Mouse (Mus musculus): ENCODE measurements at regions not wholly inside any gene's neighbourhood (a gene's known extent, or its start where the extent isn't known, plus 50 kb on each side); places are given as distances from the start of the nearest gene placed in this dataset.

GRCm38 (mm10) chr8:90130704-90131267 lies 217.4 kb downstream of the Tox3 start:
- 85% methylated on average over 5 of the region's 5 CpGs for WGBS
- Histone ChIP-seq H3K9ac (ENCODE audit: low read length) (no peak overlapping the region), H3K9me3 (ENCODE audit: control insufficient read depth, low read length) (no peaks in the 10 kb centered on the region), H3K27me3 (ENCODE audit: control insufficient read depth, insufficient read depth, low read length) (no peaks in the 10 kb centered on the region), H3K27ac (replicated peaks in 1 of 2; ENCODE audit: control insufficient read depth in 1 of 2, insufficient read depth in 1 of 2, low read depth in 2 of 2, low read length in 2 of 2) (no peak overlapping the region), H3K4me1 (ENCODE audit: control insufficient read depth in 2 of 2, insufficient read depth in 2 of 2, low read length in 2 of 2) (peaks cover 2 to 19% of the 10 kb centered on the region in 2 experiments; a peak in 3 of 4 replicates), H3K36me3 (ENCODE audit: control insufficient read depth, insufficient read depth, low read length) (no peaks in the 10 kb centered on the region), H3K4me2 (ENCODE audit: low read length) (no peak overlapping the region), H3K4me3 (ENCODE audit: control insufficient read depth in 1 of 2, insufficient read depth in 1 of 2, low read depth in 1 of 2, low read length in 2 of 2) (no peak overlapping the region)
- no peak for ATAC-seq (ENCODE audit: insufficient number of reproducible peaks, insufficient read depth, low FRiP score, low read depth)

- no peaks in the 10 kb centered on the region for H3K36me3 ChIP-seq (ENCODE audit: control insufficient read depth, insufficient read depth, low read length)
- ATAC-seq (ENCODE audit: insufficient number of reproducible peaks, insufficient read depth, low FRiP score, low read depth) = no peak
- no peak overlapping the region for H3K9ac ChIP-seq (ENCODE audit: low read length)
- no peaks in the 10 kb centered on the region for H3K27me3 ChIP-seq (ENCODE audit: control insufficient read depth, insufficient read depth, low read length)
- WGBS = 98% methylated on average over 1 of the region's 1 CpGs
- peaks cover 0 to 4% of the 10 kb centered on the region in 2 experiments; a peak in 1 of 4 replicates for H3K4me1 ChIP-seq (ENCODE audit: control insufficient read depth in 2 of 2, insufficient read depth in 2 of 2, low read length in 2 of 2)
- no peaks in the 10 kb centered on the region for H3K9me3 ChIP-seq (ENCODE audit: control insufficient read depth, low read length)
- no peak overlapping the region for H3K4me2 ChIP-seq (ENCODE audit: low read length)
- H3K27ac ChIP-seq (replicated peaks in 1 of 2; ENCODE audit: control insufficient read depth in 1 of 2, insufficient read depth in 1 of 2, low read depth in 2 of 2, low read length in 2 of 2) = no peak overlapping the region
- no peak overlapping the region for H3K4me3 ChIP-seq (ENCODE audit: control insufficient read depth in 1 of 2, insufficient read depth in 1 of 2, low read depth in 1 of 2, low read length in 2 of 2)
These were observed 222.7 kb downstream of the Tox3 start for GRCm38 (mm10) chr8:90125426-90125825.

- no peak for ATAC-seq (ENCODE audit: insufficient number of reproducible peaks, insufficient read depth, low FRiP score, low read depth)
- H3K4me2 ChIP-seq (ENCODE audit: low read length) = no peak overlapping the region
- no peak overlapping the region for H3K9ac ChIP-seq (ENCODE audit: low read length)
- no peak overlapping the region for H3K27ac ChIP-seq (replicated peaks in 1 of 2; ENCODE audit: control insufficient read depth in 1 of 2, insufficient read depth in 1 of 2, low read depth in 2 of 2, low read length in 2 of 2)
- no peaks in the 10 kb centered on the region for H3K27me3 ChIP-seq (ENCODE audit: control insufficient read depth, insufficient read depth, low read length)
- H3K4me1 ChIP-seq (ENCODE audit: control insufficient read depth in 2 of 2, insufficient read depth in 2 of 2, low read length in 2 of 2) = peaks cover 0 to 5% of the 10 kb centered on the region in 2 experiments; a peak in 1 of 4 replicates
- H3K36me3 ChIP-seq (ENCODE audit: control insufficient read depth, insufficient read depth, low read length) = no peaks in the 10 kb centered on the region
- no peak overlapping the region for H3K4me3 ChIP-seq (ENCODE audit: control insufficient read depth in 1 of 2, insufficient read depth in 1 of 2, low read depth in 1 of 2, low read length in 2 of 2)
- H3K9me3 ChIP-seq (ENCODE audit: control insufficient read depth, low read length) = no peaks in the 10 kb centered on the region
These were observed 225.0 kb downstream of the Tox3 start for GRCm38 (mm10) chr8:90123101-90123500.

- Histone ChIP-seq H3K27ac (replicated peaks in 1 of 2; ENCODE audit: control insufficient read depth in 1 of 2, insufficient read depth in 1 of 2, low read depth in 2 of 2, low read length in 2 of 2) (no peak overlapping the region), H3K4me1 (ENCODE audit: control insufficient read depth in 2 of 2, insufficient read depth in 2 of 2, low read length in 2 of 2) (peaks cover 0 to 5% of the 10 kb centered on the region in 2 experiments; a peak in 1 of 4 replicates), H3K27me3 (ENCODE audit: control insufficient read depth, insufficient read depth, low read length) (no peaks in the 10 kb centered on the region), H3K9ac (ENCODE audit: low read length) (no peak overlapping the region), H3K9me3 (ENCODE audit: control insufficient read depth, low read length) (no peaks in the 10 kb centered on the region), H3K4me3 (ENCODE audit: control insufficient read depth in 1 of 2, insufficient read depth in 1 of 2, low read depth in 1 of 2, low read length in 2 of 2) (no peak overlapping the region), H3K36me3 (ENCODE audit: control insufficient read depth, insufficient read depth, low read length) (no peaks in the 10 kb centered on the region), H3K4me2 (ENCODE audit: low read length) (no peak overlapping the region)
- WGBS = 82% methylated on average over 3 of the region's 3 CpGs
- ATAC-seq (ENCODE audit: insufficient number of reproducible peaks, insufficient read depth, low FRiP score, low read depth) = no peak
These were observed 226.2 kb downstream of the Tox3 start for GRCm38 (mm10) chr8:90121935-90122334.

- Histone ChIP-seq H3K4me3 (ENCODE audit: control insufficient read depth in 1 of 2, insufficient read depth in 1 of 2, low read depth in 1 of 2, low read length in 2 of 2) (no peak overlapping the region), H3K9me3 (ENCODE audit: control insufficient read depth, low read length) (no peaks in the 10 kb centered on the region), H3K9ac (ENCODE audit: low read length) (no peak overlapping the region), H3K4me2 (ENCODE audit: low read length) (no peak overlapping the region), H3K27me3 (ENCODE audit: control insufficient read depth, insufficient read depth, low read length) (no peaks in the 10 kb centered on the region), H3K36me3 (ENCODE audit: control insufficient read depth, insufficient read depth, low read length) (no peaks in the 10 kb centered on the region), H3K4me1 (ENCODE audit: control insufficient read depth in 2 of 2, insufficient read depth in 2 of 2, low read length in 2 of 2) (peaks cover 0 to 5% of the 10 kb centered on the region in 2 experiments; a peak in 1 of 4 replicates), H3K27ac (replicated peaks in 1 of 2; ENCODE audit: control insufficient read depth in 1 of 2, insufficient read depth in 1 of 2, low read depth in 2 of 2, low read length in 2 of 2) (peak overlapping the region in 1 of 2 experiments; percentile 31; a peak in 1 of 4 replicates)
- ATAC-seq (ENCODE audit: insufficient number of reproducible peaks, insufficient read depth, low FRiP score, low read depth) = no peak
- WGBS = 19% methylated on average over 3 of the region's 3 CpGs
These were observed 227.1 kb downstream of the Tox3 start for GRCm38 (mm10) chr8:90121017-90121416.

- WGBS = 74% methylated on average over 2 of the region's 2 CpGs
- Histone ChIP-seq H3K4me3 (ENCODE audit: control insufficient read depth in 1 of 2, insufficient read depth in 1 of 2, low read depth in 1 of 2, low read length in 2 of 2) (no peak overlapping the region), H3K4me1 (ENCODE audit: control insufficient read depth in 2 of 2, insufficient read depth in 2 of 2, low read length in 2 of 2) (0 out of 4 replicates have a peak, but pooled peaks cover 0 to under 1% of the 10 kb centered on the region in 2 experiments)
These were observed 232.7 kb downstream of the Tox3 start for GRCm38 (mm10) chr8:90115436-90115835.

GRCm38 (mm10) chr8:90100509-90100908 lies 247.6 kb downstream of the Tox3 start:
- ATAC-seq (ENCODE audit: insufficient number of reproducible peaks, insufficient read depth, low FRiP score, low read depth) = no peak
- no peaks in the 10 kb centered on the region for H3K27me3 ChIP-seq (ENCODE audit: control insufficient read depth, insufficient read depth, low read length)
- 26% methylated on average over 6 of the region's 6 CpGs for WGBS
- H3K27ac ChIP-seq (replicated peaks in 1 of 2; ENCODE audit: control insufficient read depth in 1 of 2, insufficient read depth in 1 of 2, low read depth in 2 of 2, low read length in 2 of 2) = peak overlapping the region; percentile 53; a peak in 2 of 4 replicates
- H3K36me3 ChIP-seq (ENCODE audit: control insufficient read depth, insufficient read depth, low read length) = no peaks in the 10 kb centered on the region
- peaks cover 4 to 6% of the 10 kb centered on the region in 2 experiments for H3K4me1 ChIP-seq (ENCODE audit: control insufficient read depth in 2 of 2, insufficient read depth in 2 of 2, low read length in 2 of 2)
- H3K9me3 ChIP-seq (ENCODE audit: control insufficient read depth, low read length) = no peaks in the 10 kb centered on the region
- H3K9ac ChIP-seq (ENCODE audit: low read length) = no peak overlapping the region
- H3K4me2 ChIP-seq (ENCODE audit: low read length) = no peak overlapping the region
- no peak overlapping the region for H3K4me3 ChIP-seq (ENCODE audit: control insufficient read depth in 1 of 2, insufficient read depth in 1 of 2, low read depth in 1 of 2, low read length in 2 of 2)

More at GRCm38 (mm10) chr8:90115436-90115835, 232.7 kb downstream of the Tox3 start:
- no peaks in the 10 kb centered on the region for H3K36me3 ChIP-seq (ENCODE audit: control insufficient read depth, insufficient read depth, low read length)
- H3K27me3 ChIP-seq (ENCODE audit: control insufficient read depth, insufficient read depth, low read length) = no peaks in the 10 kb centered on the region
- no peaks in the 10 kb centered on the region for H3K9me3 ChIP-seq (ENCODE audit: control insufficient read depth, low read length)
- H3K27ac ChIP-seq (replicated peaks in 1 of 2; ENCODE audit: control insufficient read depth in 1 of 2, insufficient read depth in 1 of 2, low read depth in 2 of 2, low read length in 2 of 2) = no peak overlapping the region
- no peak overlapping the region for H3K9ac ChIP-seq (ENCODE audit: low read length)
- no peak for ATAC-seq (ENCODE audit: insufficient number of reproducible peaks, insufficient read depth, low FRiP score, low read depth)
- H3K4me2 ChIP-seq (ENCODE audit: low read length) = no peak overlapping the region

GRCm38 (mm10) chr8:90082630-90083029 lies 265.5 kb downstream of the Tox3 start:
- no peak for ATAC-seq (ENCODE audit: insufficient number of reproducible peaks, insufficient read depth, low FRiP score, low read depth)
- Histone ChIP-seq H3K9me3 (ENCODE audit: control insufficient read depth, low read length) (peaks cover 12% of the 10 kb centered on the region; the same call in 1 of the 2 replicates), H3K9ac (ENCODE audit: low read length) (no peak overlapping the region), H3K4me1 (ENCODE audit: control insufficient read depth in 2 of 2, insufficient read depth in 2 of 2, low read length in 2 of 2) (peaks cover 0 to 13% of the 10 kb centered on the region in 2 experiments; a peak in 1 of 4 replicates), H3K4me2 (ENCODE audit: low read length) (no peak overlapping the region), H3K27ac (replicated peaks in 1 of 2; ENCODE audit: control insufficient read depth in 1 of 2, insufficient read depth in 1 of 2, low read depth in 2 of 2, low read length in 2 of 2) (no peak overlapping the region), H3K4me3 (ENCODE audit: control insufficient read depth in 1 of 2, insufficient read depth in 1 of 2, low read depth in 1 of 2, low read length in 2 of 2) (no peak overlapping the region), H3K27me3 (ENCODE audit: control insufficient read depth, insufficient read depth, low read length) (no peaks in the 10 kb centered on the region), H3K36me3 (ENCODE audit: control insufficient read depth, insufficient read depth, low read length) (no peaks in the 10 kb centered on the region)
- WGBS = 74% methylated on average over 5 of the region's 5 CpGs
